Mouse (Mus musculus) heart, adult 9 months (tissue): ENCODE results near the gene Vmn2r105.

ENCODE experiments used
- DNase-seq, 2 experiments: peaks; one replicate each; pipeline ENCODE4 v3.0.0; 2022; ENCODE audit warnings: low spot score in 2 of 2

Gene Vmn2r105

GRCm38 (mm10) chr17:20234952-20235351, at the start of gene Vmn2r105:
Gene Vmn2r105 (minus strand): TSS chr17:20235052.
- DNase-seq: no peak

- no peak for DNase-seq
These were observed 20.7 kb upstream of the Vmn2r105 start for GRCm38 (mm10) chr17:20255522-20255921.

GRCm38 (mm10) chr17:20182997-20183396, 51.9 kb downstream of the Vmn2r105 start, which contains the start of gene Fpr-rs6:
Gene Fpr-rs6 (minus strand): TSS chr17:20183097.
- DNase-seq: no peak
